Mouse (Mus musculus) Patski (cell line): ENCODE results near the gene Matk. TPM values are rescaled to one million over a fixed set of nuclear protein-coding genes. Genes with fewer than 3 reads are reported as not detected.

Experiments used
- ATAC-seq: fragments of 100-300 bp; one replicate; pipeline ENCODE4 v1.8.0; 2021
- CTCF ChIA-PET: fragments of 350-600 bp; sonication (Branson Sonifier 250); formaldehyde crosslinking; loops from one replicate; lab custom pipeline; 2022; ENCODE audit warnings: inconsistent platforms; lab: Charles Lee
- POLR2A ChIA-PET: fragments of 350-600 bp; sonication (Branson Sonifier 250); formaldehyde crosslinking; loops from one replicate; lab custom pipeline; 2022; ENCODE audit warnings: antibody characterized with exemption, inconsistent platforms; lab: Charles Lee
- DNase-seq: peaks from one replicate; pipeline ENCODE4 v3.0.0-alpha.2; 2011; ENCODE audit warnings: low read depth, low spot score
- H3K27me3 ChIP-seq: fragments of 371-371 bp; one replicate; pipeline ENCODE4 v1.5.1; 2021
- CTCF ChIP-seq: fragments of 100-300 bp; IDR thresholded peaks from one replicate; pipeline ENCODE4 v1.5.1; 2021
- in situ Hi-C: fragments of 300-500 bp; cut with MboI; formaldehyde crosslinking; loops from 3 replicates; pipeline ENCODE4 v1.11.1; 2018; ENCODE audit warnings: low pct_unique_long_range_greater_than_20kb, mixed read lengths
- polyA plus RNA-seq: library from polyadenylated mRNA; unstranded; gene quantifications from one replicate; pipeline ENCODE4 v1.2.3, GENCODE M21; 2021

Matk gene
- polyA plus RNA-seq, 1 experiment from 2014 or later, result 1.5 TPM

GRCm38 (mm10) chr10:81284719-81285118 is 32.0 kb downstream of the Matk start:
- ChIA-PET POLR2A (interaction anchor here (0.8 to 2.5 kb wide), 2 partner anchors 16 to 339 kb away, joined by 6 to 8 read pairs; no protein-coding TSS in a partner anchor), CTCF (interaction anchor here (2.0 kb wide), 1 partner anchor 8 kb away, joined by 5 read pairs; the partner anchor contains the start of gene Pip5k1c)
- DNase-seq (no peak), ATAC-seq (no peak)
- no peaks in the 10 kb centered on the region for H3K27me3 ChIP-seq
- no peak for TF ChIP-seq CTCF
- in situ Hi-C loops, result loop anchor here (5.0 kb wide), 2 partner anchors 68 to 168 kb away; partner anchors contain the start of gene Hmg20b

DNA sequence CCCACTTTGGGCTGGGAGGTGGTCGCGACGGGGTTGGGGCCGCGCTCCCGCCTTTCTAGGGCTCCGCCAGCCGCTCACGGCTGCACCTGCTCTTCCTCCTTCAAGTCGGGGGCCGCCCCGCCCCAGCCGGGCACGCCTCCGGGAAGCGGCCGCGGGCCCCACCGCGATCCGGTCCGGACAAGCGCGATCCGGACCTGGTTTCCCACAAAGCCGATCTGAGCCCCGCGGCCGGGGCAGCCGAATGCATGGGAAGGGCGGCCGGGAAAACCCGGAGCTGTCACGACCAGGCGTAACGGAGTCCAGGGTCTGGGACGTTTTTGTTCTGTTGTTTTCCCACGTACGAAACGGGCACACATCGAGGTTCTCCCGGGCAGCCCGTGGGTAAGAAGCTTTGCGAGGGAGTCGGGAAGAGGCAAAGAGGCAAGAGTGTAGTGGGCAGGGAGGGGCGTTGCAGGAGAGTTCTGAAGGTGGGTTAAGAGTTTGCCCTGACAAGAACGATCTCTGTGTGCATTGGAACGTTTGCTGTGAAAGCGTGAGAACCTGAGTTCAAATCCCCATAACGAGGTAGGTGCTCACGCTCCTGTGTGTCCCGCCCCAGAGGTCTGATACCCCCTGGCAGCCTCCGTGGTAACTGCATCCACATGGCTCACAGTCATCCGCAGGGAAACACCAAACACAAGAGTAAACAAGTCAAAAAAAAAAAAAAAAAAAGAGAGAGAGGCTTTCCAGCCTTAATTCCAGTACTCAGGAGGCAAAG is 33.1 kb downstream of the Matk start:
- no peak for TF ChIP-seq CTCF
- ATAC-seq (peak; percentile 71), DNase-seq (peak; percentile 39)
- in situ Hi-C loops, result loop anchor here (5.0 kb wide), 2 partner anchors 66 to 166 kb away; partner anchors contain the start of gene Hmg20b
- H3K27me3 ChIP-seq, result no peaks in the 10 kb centered on the region
- ChIA-PET CTCF (no interaction called here), POLR2A (interaction anchor here (0.7 to 2.5 kb wide), 2 partner anchors 18 to 19 kb away, joined by 3 to 8 read pairs; no protein-coding TSS in a partner anchor)

GRCm38 (mm10) chr10:81286586-81286985 is 33.9 kb downstream of the Matk start:
- in situ Hi-C loops, result loop anchor here (5.0 kb wide), 2 partner anchors 66 to 166 kb away; partner anchors contain the start of gene Hmg20b
- CTCF ChIA-PET, result no interaction called here

GRCm38 (mm10) chr10:81287513-81288157 is 34.9 kb downstream of the Matk start:
- H3K27me3 ChIP-seq, result no peaks in the 10 kb centered on the region
- no peak for TF ChIP-seq CTCF
- POLR2A ChIA-PET, result no interaction called here
- DNase-seq (no peak), ATAC-seq (no peak)
- CTCF ChIA-PET, result interaction anchor here (0.8 to 2.6 kb wide), 6 partner anchors 9 to 66 kb away, joined by 3 to 28 read pairs (median 5); no protein-coding TSS in a partner anchor
- in situ Hi-C loops, result loop anchor here (5.0 kb wide), 2 partner anchors 65 to 165 kb away; partner anchors contain the start of gene Hmg20b

More at GRCm38 (mm10) chr10:81286586-81286985, 33.9 kb downstream of the Matk start:
- no peak for ATAC-seq
- H3K27me3 ChIP-seq, result no peaks in the 10 kb centered on the region
- no peak for TF ChIP-seq CTCF
- POLR2A ChIA-PET, result no interaction called here
- no peak for DNase-seq

- in situ Hi-C loops, result loop anchor here (5.0 kb wide), 2 partner anchors 64 to 164 kb away; partner anchors contain the start of gene Hmg20b
- no peak for ATAC-seq
- no peak for TF ChIP-seq CTCF
These were observed 35.9 kb downstream of the Matk start for GRCm38 (mm10) chr10:81288601-81289000.

GRCm38 (mm10) chr10:81289278-81289677 is 36.5 kb downstream of the Matk start:
- POLR2A ChIA-PET, result no interaction called here
- in situ Hi-C loops, result loop anchor here (5.0 kb wide), 2 partner anchors 63 to 163 kb away; partner anchors contain the start of gene Hmg20b
- H3K27me3 ChIP-seq, result no peaks in the 10 kb centered on the region
- ATAC-seq (no peak), DNase-seq (no peak)
- CTCF ChIA-PET, result interaction anchor here (0.7 to 2.6 kb wide), 16 partner anchors 9 to 89 kb away, joined by 3 to 28 read pairs (median 5); partner anchors contain the start of genes Fzr1 and Hmg20b
- TF ChIP-seq CTCF, result no peak

More at GRCm38 (mm10) chr10:81288601-81289000, 35.9 kb downstream of the Matk start:
- no peak for DNase-seq
- ChIA-PET POLR2A (no interaction called here), CTCF (interaction anchor here (0.8 to 2.6 kb wide), 14 partner anchors 9 to 90 kb away, joined by 3 to 28 read pairs (median 5); partner anchors contain the start of genes Fzr1 and Hmg20b)
- no peaks in the 10 kb centered on the region for H3K27me3 ChIP-seq

GRCm38 (mm10) chr10:81289811-81290210 is 37.1 kb downstream of the Matk start:
- CTCF ChIA-PET, result interaction anchor here (0.7 to 2.6 kb wide), 13 partner anchors 8 to 89 kb away, joined by 3 to 28 read pairs (median 5); partner anchors contain the start of genes Fzr1 and Hmg20b
- ATAC-seq, result no peak
- no peaks in the 10 kb centered on the region for H3K27me3 ChIP-seq
- POLR2A ChIA-PET, result interaction anchor here (1.1 kb wide), 1 partner anchor 68 kb away, joined by 4 read pairs; no protein-coding TSS in a partner anchor
- in situ Hi-C loops, result loop anchor here (5.0 kb wide), 2 partner anchors 62 to 162 kb away; partner anchors contain the start of gene Hmg20b
- DNase-seq, result no peak
- no peak for TF ChIP-seq CTCF

DNA sequence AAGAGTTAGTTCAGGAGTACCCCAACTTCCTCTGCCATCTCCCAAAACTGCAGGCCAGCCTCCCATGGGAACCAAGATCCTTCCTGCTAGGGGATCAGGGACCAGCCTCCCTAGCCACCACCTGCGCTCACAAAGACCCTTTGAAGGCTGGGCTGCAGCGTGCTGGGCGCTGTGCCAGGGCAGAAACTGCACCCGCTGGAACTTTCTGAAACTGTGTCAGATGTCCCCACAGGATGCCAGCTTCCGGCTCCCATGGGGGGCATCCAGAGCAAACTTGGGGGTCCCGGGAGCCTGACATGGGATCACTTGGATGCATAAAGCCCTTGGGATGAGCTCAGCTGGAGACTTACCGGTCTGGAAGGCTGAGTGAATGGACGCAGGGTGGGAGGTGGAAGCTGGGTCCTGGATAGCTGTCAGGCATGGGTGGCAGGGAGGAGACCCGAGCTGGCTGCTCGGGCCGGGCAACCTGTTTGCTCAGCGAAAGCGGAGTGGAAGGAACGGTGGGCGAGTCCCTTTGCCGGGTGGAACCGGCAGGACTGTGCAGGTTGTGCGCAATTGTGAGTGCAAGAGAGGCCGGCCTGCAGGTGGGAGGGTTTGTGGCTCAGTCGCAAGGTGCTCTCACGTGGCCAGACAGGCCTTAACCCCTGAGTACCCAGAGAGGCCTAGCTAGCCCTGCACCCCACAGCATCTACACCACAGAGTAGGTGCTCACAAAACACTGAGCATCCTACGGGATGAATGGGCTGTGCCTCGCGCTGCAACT is 38.1 kb downstream of the Matk start:
- CTCF ChIA-PET, result interaction anchor here (1.0 to 2.4 kb wide), 4 partner anchors 29 to 67 kb away, joined by 3 to 8 read pairs (median 6); partner anchors contain the start of gene Hmg20b
- no peak for DNase-seq
- no peak for ATAC-seq
- POLR2A ChIA-PET, result interaction anchor here (1.1 kb wide), 1 partner anchor 67 kb away, joined by 4 read pairs; no protein-coding TSS in a partner anchor
- no peak for TF ChIP-seq CTCF
- in situ Hi-C loops, result no loop called here
- no peaks in the 10 kb centered on the region for H3K27me3 ChIP-seq

- no peak for DNase-seq
- POLR2A ChIA-PET, result interaction anchor here (2.1 kb wide), 1 partner anchor 29 kb away, joined by 8 read pairs; the partner anchor contains the start of gene Cactin
These were observed 38.9 kb downstream of the Matk start, which contains the start of gene Tjp3 for GRCm38 (mm10) chr10:81291511-81292104. Gene Tjp3, minus strand, starts transcription at chr10:81291581.

More at GRCm38 (mm10) chr10:81291511-81292104, 38.9 kb downstream of the Matk start, which contains the start of gene Tjp3:
- no peak for ATAC-seq
- no peaks in the 10 kb centered on the region for H3K27me3 ChIP-seq
- in situ Hi-C loops, result no loop called here
- CTCF ChIA-PET, result interaction anchor here (1.0 to 2.3 kb wide), 10 partner anchors 10 to 99 kb away, joined by 3 to 32 read pairs (median 8); partner anchors contain the start of gene Hmg20b
- no peak for TF ChIP-seq CTCF
